Mouse (Mus musculus): Measurements from ENCODE around the gene Tbc1d14.
A peak's percentile ranks its signal among the peaks of the same experiment; 100 is the strongest.

The Tbc1d14 gene

GRCm38 (mm10) chr5:36464709-36465661 lies 128.1 kb downstream of the Tbc1d14 start, which contains the start of gene Grpel1:
Gene Grpel1 (plus strand): TSS chr5:36464998.
- peak; percentile 98 to 99 for DNase-seq (ENCODE audit: low spot score in 2 of 2)

GRCm38 (mm10) chr5:36463391-36463790 lies 129.7 kb downstream of the Tbc1d14 start:
- no peak for DNase-seq (ENCODE audit: low spot score in 2 of 2)

- DNase-seq (ENCODE audit: low spot score in 2 of 2) = peak; percentile 68 to 84
Observed at GRCm38 (mm10) chr5:36462810-36463209, 130.3 kb downstream of the Tbc1d14 start.

- no peak for DNase-seq (ENCODE audit: low spot score in 2 of 2)
Observed at GRCm38 (mm10) chr5:36461231-36461630, 131.8 kb downstream of the Tbc1d14 start.

GRCm38 (mm10) chr5:36460712-36461111 lies 132.4 kb downstream of the Tbc1d14 start:
- no peak for DNase-seq (ENCODE audit: low spot score in 2 of 2)

GRCm38 (mm10) chr5:36458926-36459325 lies 134.2 kb downstream of the Tbc1d14 start:
- DNase-seq (ENCODE audit: low spot score in 2 of 2) = peak; percentile 44 to 63

- no peak for DNase-seq (ENCODE audit: low spot score in 2 of 2)
Observed at GRCm38 (mm10) chr5:36457706-36458105, 135.4 kb downstream of the Tbc1d14 start.

- no peak for DNase-seq (ENCODE audit: low spot score in 2 of 2)
Observed at GRCm38 (mm10) chr5:36452821-36453220, 140.3 kb downstream of the Tbc1d14 start.

- DNase-seq (ENCODE audit: low spot score in 2 of 2) = no peak
Observed at GRCm38 (mm10) chr5:36451872-36452389, 141.1 kb downstream of the Tbc1d14 start.

- no peak for DNase-seq (ENCODE audit: low spot score in 2 of 2)
Observed at GRCm38 (mm10) chr5:36451119-36451518, 142.0 kb downstream of the Tbc1d14 start.

- no peak for DNase-seq (ENCODE audit: low spot score in 2 of 2)
Observed at GRCm38 (mm10) chr5:36449710-36450358, 143.2 kb downstream of the Tbc1d14 start.

- DNase-seq (ENCODE audit: low spot score in 2 of 2) = no peak
Observed at GRCm38 (mm10) chr5:36447872-36448271, 145.2 kb downstream of the Tbc1d14 start.

- no peak for DNase-seq (ENCODE audit: low spot score in 2 of 2)
Observed at GRCm38 (mm10) chr5:36446166-36446890, 146.7 kb downstream of the Tbc1d14 start.

- no peak for DNase-seq (ENCODE audit: low spot score in 2 of 2)
Observed at GRCm38 (mm10) chr5:36445028-36445427, 148.0 kb downstream of the Tbc1d14 start.

- DNase-seq (ENCODE audit: low spot score in 2 of 2) = no peak
Observed at GRCm38 (mm10) chr5:36444611-36445010, 148.5 kb downstream of the Tbc1d14 start.

GRCm38 (mm10) chr5:36440741-36441140 lies 152.3 kb downstream of the Tbc1d14 start:
- no peak for DNase-seq (ENCODE audit: low spot score in 2 of 2)
